Mouse (Mus musculus) urinary bladder, postnatal 4 days (tissue): ENCODE results near the gene Rerg.

Source experiments
- DNase-seq, 2 experiments: peaks; one replicate each; pipeline ENCODE4 v3.0.0; 2021 to 2022; ENCODE audit warnings: low spot score in 2 of 2

The Rerg gene

DNA sequence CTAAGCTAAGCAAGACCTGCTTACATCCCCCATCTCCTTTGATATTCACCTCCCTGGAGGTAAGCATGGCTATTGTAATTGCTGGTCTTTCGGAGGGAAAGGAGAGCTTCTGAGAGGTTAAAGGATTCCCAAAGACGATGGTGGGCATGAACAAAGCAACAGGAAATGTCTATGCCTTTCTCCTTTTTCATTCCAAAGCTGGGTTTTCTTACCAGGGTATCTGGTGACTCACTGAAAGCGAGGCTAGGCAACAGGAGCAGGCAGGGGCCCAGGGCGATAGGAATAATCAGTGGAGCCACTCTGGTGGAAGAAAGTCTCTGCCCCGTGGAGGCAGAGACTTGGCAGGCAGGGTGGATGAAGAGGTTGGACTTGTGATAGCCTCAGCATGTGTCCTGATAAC lies at the start of gene Rerg:
Gene Rerg (minus strand): TSS at position 272 of the 400 bp plus-strand sequence.
- no peak for DNase-seq

DNA sequence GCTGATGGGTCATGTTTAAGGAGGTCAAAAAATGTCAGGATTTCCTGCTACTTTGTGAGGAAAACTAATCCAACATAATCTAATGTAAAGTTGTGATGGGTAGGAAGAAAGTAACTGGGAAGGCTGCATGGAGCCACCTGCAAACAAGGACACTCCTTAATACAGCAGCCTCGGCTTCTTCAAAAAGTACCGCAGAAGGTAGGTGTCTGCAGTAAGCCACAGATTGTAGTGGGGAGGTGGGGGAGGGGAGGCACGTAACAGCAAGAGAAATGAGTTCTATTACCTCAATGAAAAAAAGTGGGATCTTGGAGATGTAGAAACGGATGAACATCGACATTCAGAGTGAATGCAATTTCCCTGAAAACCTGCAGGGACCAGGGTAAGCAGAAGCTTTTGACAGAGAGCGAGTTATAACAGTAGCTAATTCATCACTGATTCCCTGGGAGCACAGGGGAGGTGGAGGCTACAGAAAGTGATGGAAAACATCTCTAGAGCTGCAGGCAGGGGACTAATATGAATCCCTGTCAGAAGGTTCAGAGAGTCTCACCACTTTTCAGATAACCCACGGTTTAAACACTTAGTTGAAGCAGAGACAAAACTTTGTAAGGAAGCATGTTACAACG lies 47.7 kb upstream of the Rerg start:
- DNase-seq = no peak

GRCm38 (mm10) chr6:137211441-137211840 lies 41.1 kb upstream of the Rerg start:
- DNase-seq = no peak

DNA sequence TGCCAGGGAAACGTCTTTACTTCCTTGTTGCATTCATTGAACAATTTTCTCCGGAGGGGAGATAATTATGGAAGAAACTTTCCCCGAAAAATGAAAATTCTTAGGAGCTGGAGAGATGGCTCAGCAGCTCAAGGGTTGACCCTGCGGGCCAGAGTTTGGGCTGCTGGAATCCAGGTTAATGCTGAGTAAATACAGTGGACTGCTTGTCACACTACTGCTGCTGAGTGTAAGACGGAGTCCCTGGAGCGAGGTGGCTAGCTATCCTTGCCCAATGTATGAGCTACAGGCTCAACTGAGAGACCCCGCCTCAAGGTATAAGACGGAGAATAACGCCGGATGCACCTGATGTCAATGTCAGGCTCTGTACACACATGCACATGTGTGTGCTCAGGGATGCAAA lies 40.7 kb upstream of the Rerg start:
- DNase-seq = no peak

DNA sequence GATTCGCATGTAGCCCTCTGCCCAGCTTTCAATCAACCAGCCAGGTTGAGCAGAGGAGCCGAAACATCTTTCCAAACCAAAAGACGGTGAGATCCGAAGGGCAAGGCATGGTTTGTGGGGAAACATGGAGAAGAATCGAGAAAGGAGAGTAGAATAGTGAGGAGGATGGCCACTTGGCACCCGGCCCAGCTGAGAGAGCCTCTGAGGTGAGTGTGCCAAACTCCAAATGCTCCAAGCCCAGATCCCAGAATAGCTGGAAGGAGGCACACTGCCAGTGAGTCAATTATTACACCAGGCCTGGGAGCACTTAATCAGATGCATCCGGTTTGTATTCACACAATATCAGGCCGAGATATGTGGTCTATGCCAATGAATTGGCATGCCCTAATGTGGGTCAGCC lies 39.7 kb upstream of the Rerg start:
- no peak for DNase-seq

DNA sequence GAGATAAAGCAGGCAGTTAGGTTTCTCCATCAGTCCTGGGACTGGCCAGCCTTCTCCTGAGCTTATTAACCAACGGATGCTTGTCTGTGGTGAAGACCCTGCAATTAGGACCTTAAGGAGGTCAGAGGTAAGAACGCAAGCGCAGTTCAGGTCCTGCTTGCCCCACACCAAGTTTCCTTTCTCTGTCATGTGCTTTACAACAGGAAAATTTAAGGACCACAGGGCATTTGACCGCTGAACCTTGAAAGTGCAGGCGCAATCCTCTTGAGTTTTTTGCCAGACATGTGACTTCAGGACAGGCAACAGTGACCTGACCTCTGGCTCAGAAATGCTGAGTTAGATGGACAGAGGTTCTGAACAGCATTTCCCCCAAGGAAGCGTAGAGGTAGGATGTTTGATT lies 36.8 kb upstream of the Rerg start:
- no peak for DNase-seq

DNA sequence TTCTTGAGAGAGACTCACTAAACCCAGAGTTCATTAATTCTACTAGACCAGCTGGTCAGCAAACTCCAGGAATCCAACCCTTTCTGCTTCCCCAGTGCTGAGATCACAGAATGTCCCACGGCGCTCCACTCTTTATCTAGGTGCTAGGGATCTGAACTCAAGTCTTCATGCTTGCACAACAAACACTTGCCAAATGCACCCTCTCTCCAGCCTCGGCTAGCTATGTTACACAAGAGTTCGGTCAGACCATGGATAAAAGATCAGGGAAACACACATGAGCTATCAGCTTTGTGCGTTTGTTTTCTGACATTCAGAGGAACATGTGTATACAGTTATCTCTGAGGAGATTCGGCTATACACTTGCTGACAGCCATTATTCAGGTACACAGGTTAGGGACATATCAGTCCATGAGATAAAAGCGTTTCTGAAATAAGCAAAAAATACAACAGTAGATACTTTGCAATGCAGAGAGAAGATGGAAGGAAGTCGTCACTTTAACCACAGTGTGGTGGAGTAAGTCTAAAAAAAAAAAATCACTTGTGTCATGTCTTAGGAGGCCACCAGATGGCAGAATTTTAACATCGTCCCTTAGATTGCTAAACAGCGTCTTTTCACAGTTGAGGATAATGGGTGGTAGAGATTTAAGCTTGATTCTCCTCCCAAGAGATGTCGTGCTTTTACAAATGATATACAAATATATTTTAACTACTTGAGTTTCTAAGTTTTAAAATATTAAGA lies 35.5 kb upstream of the Rerg start:
- no peak for DNase-seq

DNA sequence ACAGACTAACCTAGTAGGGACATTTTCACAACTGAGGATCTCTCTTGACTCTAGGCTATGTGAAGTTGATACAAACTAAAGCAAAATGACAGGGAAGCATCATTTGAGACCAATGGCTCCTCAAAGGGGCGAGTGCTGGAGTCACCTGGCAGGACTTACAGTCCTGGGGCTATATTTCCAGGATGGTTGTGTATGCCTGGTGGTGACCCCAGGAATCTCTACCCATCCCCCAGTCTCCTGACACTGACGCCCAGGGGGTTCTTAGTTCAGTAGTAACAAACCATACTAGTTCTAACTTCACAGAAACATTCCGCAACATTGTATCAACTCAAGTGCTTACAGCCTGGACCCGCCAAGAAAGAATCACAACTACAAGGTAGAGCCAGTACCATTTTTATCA lies 32.4 kb upstream of the Rerg start:
- DNase-seq = no peak

DNA sequence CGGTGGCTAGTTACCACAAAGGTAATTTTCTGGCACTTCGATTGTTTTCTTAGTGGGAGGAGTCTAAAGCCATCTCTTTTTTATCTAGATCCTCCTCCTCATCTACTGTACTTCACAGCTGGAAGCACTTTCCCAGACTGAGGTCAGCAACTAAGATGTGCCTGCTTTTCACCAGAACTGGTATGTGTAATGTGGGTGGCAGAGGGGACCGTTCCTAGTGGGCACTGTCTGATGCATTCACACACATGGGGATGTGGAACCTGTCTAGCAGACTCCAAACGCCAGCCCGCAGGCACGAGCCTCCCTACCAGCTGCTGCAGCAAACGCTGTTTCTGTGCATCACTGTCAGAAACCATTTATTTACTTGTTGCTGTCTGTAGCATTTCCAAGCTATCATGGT lies 31.3 kb upstream of the Rerg start:
- no peak for DNase-seq

- no peak for DNase-seq
Measured at GRCm38 (mm10) chr6:137201166-137201565, 30.9 kb upstream of the Rerg start.

DNA sequence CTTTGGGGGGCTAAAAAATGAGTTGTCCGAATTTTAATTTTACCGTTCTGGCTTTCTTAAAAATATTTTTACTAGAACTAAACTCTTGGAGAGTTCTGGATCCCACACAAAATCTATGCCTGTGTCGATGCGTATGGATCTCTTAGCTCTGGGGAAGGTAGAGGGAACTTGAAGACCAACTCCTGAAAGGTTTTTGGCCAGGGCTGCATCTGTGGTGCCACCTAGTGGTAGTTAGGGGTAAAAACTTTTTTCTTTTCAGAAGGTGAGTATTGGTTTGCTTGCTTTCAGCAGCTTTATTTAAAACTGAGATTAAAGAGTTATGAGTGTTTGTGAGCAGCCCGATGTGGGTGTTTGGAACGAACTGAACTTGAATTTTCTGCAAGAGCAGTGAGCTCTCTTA lies 21.8 kb upstream of the Rerg start:
- no peak for DNase-seq

DNA sequence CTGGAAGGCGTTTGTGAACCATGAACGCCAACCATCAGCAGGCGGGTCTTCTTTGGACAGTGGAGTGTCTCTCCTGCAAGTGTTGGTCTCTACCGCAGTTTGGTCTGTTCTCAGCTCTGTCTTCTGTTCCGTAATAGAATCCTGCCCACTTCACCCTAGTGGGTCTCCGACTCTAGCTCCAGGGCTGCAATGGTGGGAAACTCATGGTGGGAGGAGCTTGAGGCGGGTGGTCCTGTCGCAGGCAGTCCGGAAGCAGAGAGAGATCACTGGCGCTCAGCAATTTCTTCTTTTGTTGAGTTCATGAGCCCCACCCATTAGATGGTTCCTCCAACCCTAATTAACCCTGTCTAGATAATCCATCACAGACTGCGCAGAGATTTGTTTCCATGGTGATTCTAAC lies 20.7 kb upstream of the Rerg start:
- no peak for DNase-seq

DNA sequence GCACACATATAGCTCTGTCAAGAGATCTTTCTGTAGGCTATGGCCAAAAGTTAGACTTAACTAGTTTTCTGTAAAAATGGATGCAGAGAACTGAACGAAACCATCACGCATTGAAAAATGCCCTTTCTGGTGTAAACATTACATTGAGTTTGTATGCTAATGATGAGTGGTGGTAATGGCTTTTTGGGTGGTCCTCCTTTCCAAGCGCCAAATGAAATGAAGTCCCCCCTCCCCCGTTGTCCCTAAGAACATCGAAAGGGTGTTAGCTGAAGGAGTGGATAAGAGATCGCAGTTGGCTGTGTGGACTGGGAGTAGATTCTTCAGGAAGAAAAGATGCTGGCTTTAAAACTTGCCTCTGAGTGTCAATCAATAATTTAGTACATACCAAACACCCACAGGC lies 20.3 kb upstream of the Rerg start:
- DNase-seq = no peak

GRCm38 (mm10) chr6:137188375-137188926 lies 18.2 kb upstream of the Rerg start:
- DNase-seq = no peak

- DNase-seq = no peak
Measured at GRCm38 (mm10) chr6:137187426-137187825, 17.1 kb upstream of the Rerg start.

GRCm38 (mm10) chr6:137180636-137181035 lies 10.3 kb upstream of the Rerg start:
- DNase-seq = no peak

DNA sequence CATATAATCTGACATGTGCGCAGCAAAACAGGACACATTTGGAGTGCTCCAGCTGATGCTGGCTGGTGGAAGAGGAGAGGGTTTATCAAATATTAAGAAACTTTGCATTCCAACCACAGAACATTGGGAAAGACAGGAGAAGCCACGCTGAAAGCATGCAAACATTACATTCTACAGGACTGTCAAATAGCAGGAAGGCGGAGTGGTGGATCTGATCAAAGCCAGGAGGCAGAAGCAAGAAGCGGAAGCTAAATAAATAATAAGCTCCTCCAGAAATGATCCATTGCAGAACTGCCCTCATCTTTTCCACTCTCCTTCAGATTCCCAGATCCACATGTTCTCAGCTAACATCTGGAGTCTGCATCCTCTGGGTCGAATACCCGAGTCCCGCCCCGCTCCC lies 9.8 kb upstream of the Rerg start:
- DNase-seq = no peak

GRCm38 (mm10) chr6:137179026-137179425 lies 8.7 kb upstream of the Rerg start:
- no peak for DNase-seq

- no peak for DNase-seq
Measured at GRCm38 (mm10) chr6:137170646-137171045, 349 bp upstream of the Rerg start.

DNA sequence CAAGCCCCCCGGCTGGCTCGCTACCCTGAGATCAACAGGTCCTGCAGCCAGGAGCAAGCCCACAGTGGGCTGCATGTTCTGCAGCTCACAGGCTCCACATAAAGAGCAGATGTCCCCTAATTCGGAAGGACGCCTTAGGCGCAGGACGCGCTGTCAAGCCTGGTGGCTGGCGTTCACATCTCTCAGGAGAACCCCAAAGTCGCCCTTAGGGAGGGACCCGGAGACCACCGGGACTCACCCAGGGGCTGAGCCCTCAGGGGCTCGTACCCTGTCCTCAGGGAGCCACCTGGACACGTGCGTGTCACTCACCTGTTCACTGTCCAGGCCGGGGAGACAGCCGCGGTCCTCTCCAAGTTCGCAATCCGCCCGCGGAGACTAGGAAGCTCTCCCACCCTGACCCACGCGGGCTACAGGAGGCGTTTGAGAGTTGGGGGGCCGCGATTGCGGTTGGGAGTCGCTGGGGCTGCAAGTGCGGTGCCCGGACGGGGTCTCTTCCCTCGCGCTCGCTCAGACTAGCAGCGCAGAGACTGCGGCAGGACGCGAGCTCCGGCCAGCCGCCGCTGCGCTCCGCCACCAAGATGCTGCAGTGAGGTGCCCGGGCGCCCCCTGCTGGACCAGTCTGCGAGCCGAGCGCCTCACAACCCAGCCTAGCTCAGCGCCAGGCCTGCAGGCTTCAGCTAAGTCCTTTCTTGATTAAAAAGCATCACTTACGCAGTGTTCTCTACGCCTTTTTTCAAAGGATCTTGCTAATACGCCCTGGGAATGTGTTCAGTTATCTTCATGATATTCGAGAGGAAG lies 927 bp downstream of the Rerg start:
- DNase-seq = peak; percentile 89 to 94

- no peak for DNase-seq
Measured at GRCm38 (mm10) chr6:137166843-137167242, 3.5 kb downstream of the Rerg start.

DNA sequence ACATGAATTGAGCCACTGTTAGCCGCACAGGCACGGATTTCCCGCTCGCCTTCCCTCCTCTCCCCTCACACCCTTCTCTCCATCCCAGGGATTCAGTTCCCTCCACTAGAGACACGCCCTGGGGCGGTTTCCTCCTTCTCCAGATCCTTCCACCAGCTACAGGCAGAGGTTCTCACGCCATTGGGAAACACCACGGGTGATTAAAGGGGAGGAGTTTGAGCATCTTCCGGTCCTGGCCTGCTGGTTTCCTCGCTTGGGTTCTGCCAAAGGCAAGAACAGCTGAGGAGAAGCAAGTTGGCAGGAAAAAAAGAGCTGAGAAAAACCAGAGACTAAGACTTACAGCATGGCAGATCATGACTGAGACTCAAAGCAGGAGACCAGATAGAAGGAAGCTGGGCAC lies 6.7 kb downstream of the Rerg start:
- DNase-seq = no peak

DNA sequence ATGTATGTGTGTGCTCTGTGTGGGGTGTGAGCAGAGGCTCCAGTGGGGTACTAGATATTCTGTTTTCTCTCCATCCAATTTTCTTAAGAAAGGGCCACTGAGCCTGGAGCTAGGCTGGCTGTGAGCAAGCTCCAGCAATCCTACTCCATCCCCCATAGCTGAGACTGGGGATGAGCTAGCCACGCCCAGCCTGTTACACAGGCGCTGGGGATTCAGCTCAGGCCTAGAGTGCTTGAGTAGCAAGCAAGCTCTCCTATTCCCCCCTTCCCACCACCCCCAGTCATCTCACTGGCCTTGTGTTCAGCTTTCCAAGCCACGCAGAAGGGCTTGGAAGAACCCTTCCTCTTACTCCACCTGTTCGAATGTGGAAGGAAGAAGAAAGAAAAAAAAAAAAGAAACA lies 7.2 kb downstream of the Rerg start:
- DNase-seq = no peak
